Mouse (Mus musculus): ENCODE measurements around the gene Tmem86a.

Tmem86a gene

GRCm38 (mm10) chr7:47080868-47081267 lies 30.5 kb downstream of the Tmem86a start:
- no peak for DNase-seq

GRCm38 (mm10) chr7:47081277-47081676 lies 30.9 kb downstream of the Tmem86a start:
- DNase-seq = peak; percentile 73

GRCm38 (mm10) chr7:47085075-47085474 lies 34.7 kb downstream of the Tmem86a start:
- no peak for DNase-seq

GRCm38 (mm10) chr7:47093935-47094334 lies 43.5 kb downstream of the Tmem86a start:
- DNase-seq = no peak

- DNase-seq = no peak
These were observed 44.6 kb downstream of the Tmem86a start for GRCm38 (mm10) chr7:47094969-47095368.

- no peak for DNase-seq
These were observed 47.6 kb downstream of the Tmem86a start for GRCm38 (mm10) chr7:47098044-47098443.

GRCm38 (mm10) chr7:47099306-47099705 lies 48.9 kb downstream of the Tmem86a start:
- DNase-seq = no peak

GRCm38 (mm10) chr7:47100615-47101014 lies 50.2 kb downstream of the Tmem86a start:
- no peak for DNase-seq

- no peak for DNase-seq
These were observed 52.6 kb downstream of the Tmem86a start for GRCm38 (mm10) chr7:47102970-47103369.

- DNase-seq = peak; percentile 37
These were observed 53.4 kb downstream of the Tmem86a start for GRCm38 (mm10) chr7:47103671-47104414.

Measured in thymus, postnatal 14 days (tissue).